Mouse (Mus musculus) G1E (cell line): ENCODE measurements around the gene Grn.

Experiments
- CTCF ChIP-seq: IDR thresholded peaks from 2 replicates; pipeline ENCODE4 v1.5.1; 2012; ENCODE audit warnings: low read depth, low read length, inconsistent platforms, mixed read lengths
- GATA1 ChIP-seq: IDR thresholded peaks from 2 replicates; pipeline ENCODE4 v1.6.1; 2012; ENCODE audit warnings: borderline replicate concordance, low read length, inconsistent platforms, mixed read lengths
- GATA2 ChIP-seq: IDR thresholded peaks from 2 replicates; pipeline ENCODE4 v1.6.1; 2012; ENCODE audit warnings: low read depth, low read length, inconsistent platforms, borderline replicate concordance
- POLR2AphosphoS5 ChIP-seq: IDR thresholded peaks from 2 replicates; pipeline ENCODE4 v1.6.1; 2012; ENCODE audit warnings: low read depth, low read length, inconsistent platforms; ENCODE audit not compliant: insufficient replicate concordance
- TAL1 ChIP-seq: conservative IDR thresholded peaks from 2 replicates; pipeline ENCODE4 v1.6.1; 2012; ENCODE audit warnings: low read depth, low read length, inconsistent platforms, mixed read lengths

- no peak for TF ChIP-seq CTCF
- TF ChIP-seq GATA1: no peak
- TF ChIP-seq POLR2AphosphoS5: no peak
- no peak for TF ChIP-seq GATA2
- no peak for TF ChIP-seq TAL1
These were observed 18.2 kb downstream of the Grn start for GRCm38 (mm10) chr11:102448327-102448726.
